Mouse (Mus musculus): ENCODE measurements around the gene Zfp384. TPM values are rescaled to one million over a fixed set of nuclear protein-coding genes. Genes with fewer than 3 reads are reported as not detected.

The Zfp384 gene
- polyA plus RNA-seq (2017; shearing (Covaris generic)), result 1 to 10 TPM; 4.3 to 5.2 TPM

GRCm38 (mm10) chr6:125009129-125009180 lies at the start of gene Zfp384:
Gene Zfp384, plus strand, starts transcription at chr6:125009145.
- ATAC-seq, result no peak

GRCm38 (mm10) chr6:124959960-124960359 lies 49.0 kb upstream of the Zfp384 start:
- ATAC-seq, result no peak

GRCm38 (mm10) chr6:124961021-124961420 lies 47.9 kb upstream of the Zfp384 start:
- no peak for ATAC-seq

GRCm38 (mm10) chr6:124964638-124965037 lies 44.3 kb upstream of the Zfp384 start:
- no peak for ATAC-seq

- ATAC-seq, result peak; percentile 88
Observed at GRCm38 (mm10) chr6:124965088-124965719, 43.7 kb upstream of the Zfp384 start, which contains the start of gene Cops7a. Gene Cops7a, minus strand, starts transcription at chr6:124965538.

GRCm38 (mm10) chr6:124965747-124966146 lies 43.2 kb upstream of the Zfp384 start:
- ATAC-seq, result peak; percentile 24

GRCm38 (mm10) chr6:124966466-124967118 lies 42.4 kb upstream of the Zfp384 start:
- no peak for ATAC-seq

- ATAC-seq, result no peak
Observed at GRCm38 (mm10) chr6:124967766-124968165, 41.2 kb upstream of the Zfp384 start.

- ATAC-seq, result no peak
Observed at GRCm38 (mm10) chr6:124992241-124992640, 16.7 kb upstream of the Zfp384 start.

GRCm38 (mm10) chr6:124993365-124993764 lies 15.6 kb upstream of the Zfp384 start:
- no peak for ATAC-seq

- ATAC-seq, result no peak
Observed at GRCm38 (mm10) chr6:124993876-124994275, 15.1 kb upstream of the Zfp384 start.

GRCm38 (mm10) chr6:124995246-124995645 lies 13.7 kb upstream of the Zfp384 start:
- ATAC-seq, result no peak

GRCm38 (mm10) chr6:124995831-124996403 lies 13.0 kb upstream of the Zfp384 start:
- no peak for ATAC-seq

- ATAC-seq, result peak; percentile 71
Observed at GRCm38 (mm10) chr6:124996551-124997501, 12.1 kb upstream of the Zfp384 start, which contains the start of gene Pianp. Gene Pianp, plus strand, starts transcription at chr6:124996694.

- ATAC-seq, result no peak
Observed at GRCm38 (mm10) chr6:124998066-124998465, 10.9 kb upstream of the Zfp384 start.

- ATAC-seq, result no peak
Observed at GRCm38 (mm10) chr6:124999091-124999490, 9.9 kb upstream of the Zfp384 start.

- no peak for ATAC-seq
Observed at GRCm38 (mm10) chr6:124999546-124999945, 9.4 kb upstream of the Zfp384 start.

GRCm38 (mm10) chr6:125003706-125004105 lies 5.2 kb upstream of the Zfp384 start:
- ATAC-seq, result no peak

- ATAC-seq, result no peak
Observed at GRCm38 (mm10) chr6:125005086-125005485, 3.9 kb upstream of the Zfp384 start.

GRCm38 (mm10) chr6:125008060-125008459 lies 885 bp upstream of the Zfp384 start:
- no peak for ATAC-seq

- ATAC-seq, result peak; percentile 96
Observed at GRCm38 (mm10) chr6:125008586-125009128, 288 bp upstream of the Zfp384 start.

GRCm38 (mm10) chr6:125009181-125010073 lies 482 bp downstream of the Zfp384 start:
- ATAC-seq, result peak; percentile 50
